Mouse (Mus musculus) heart, embryonic 14.5 days (tissue): Measurements from ENCODE around the gene N4bp3. TPM values are rescaled to one million over a fixed set of nuclear protein-coding genes. Genes with fewer than 3 reads are reported as not detected.
"Not testable (repeated sequence)": the region's sequence is repeated elsewhere in the genome, so short reads cannot be mapped to it uniquely, and the experiment has no call there.

Experiments used
- ATAC-seq: fragments of 200-750 bp; cut with Nextera tagmentation; 2 replicates; pipeline ENCODE4 v1.8.0; 2017; ENCODE audit warnings: low read depth, moderate TSS enrichment; ENCODE audit not compliant: insufficient number of reproducible peaks, insufficient read depth, low FRiP score
- H3K27ac ChIP-seq, 2 experiments: fragments of 200-500 bp in 1 of 2; fragments of 300-500 bp in 1 of 2; sonication (generic) in 1 of 2; replicated peaks in 1 of 2; 2 replicates each; pipeline ENCODE4 v1.5.1; 2012 to 2014; ENCODE audit warnings: low read depth in 2 of 2, low read length in 2 of 2, control low read depth in 1 of 2, mild to moderate bottlenecking in 1 of 2, mixed read lengths in 1 of 2; ENCODE audit not compliant: control insufficient read depth in 1 of 2, insufficient read depth in 1 of 2
- H3K27me3 ChIP-seq: fragments of 300-500 bp; sonication (generic); 2 replicates; pipeline ENCODE4 v1.6.1; 2014; ENCODE audit warnings: mild to moderate bottlenecking, low read length, control low read depth; ENCODE audit not compliant: control insufficient read depth, insufficient read depth
- H3K36me3 ChIP-seq: fragments of 300-500 bp; sonication (generic); 2 replicates; pipeline ENCODE4 v1.6.1; 2014; ENCODE audit warnings: mild to moderate bottlenecking, control low read depth, low read length, mixed read lengths; ENCODE audit not compliant: control insufficient read depth, insufficient read depth
- H3K4me1 ChIP-seq, 2 experiments: fragments of 200-500 bp in 1 of 2; fragments of 300-500 bp in 1 of 2; sonication (generic) in 1 of 2; 2 replicates each; pipeline ENCODE4 v1.6.1; 2012 to 2014; ENCODE audit warnings: low read length in 2 of 2, control low read depth in 1 of 2, mixed read lengths in 1 of 2; ENCODE audit not compliant: control insufficient read depth in 2 of 2, insufficient read depth in 2 of 2
- H3K4me2 ChIP-seq: fragments of 300-500 bp; sonication (generic); 2 replicates; pipeline ENCODE4 v1.6.1; 2014; ENCODE audit warnings: mild to moderate bottlenecking, low read length
- H3K4me3 ChIP-seq, 2 experiments: fragments of 200-500 bp in 1 of 2; fragments of 300-500 bp in 1 of 2; sonication (generic) in 1 of 2; 2 replicates each; pipeline ENCODE4 v1.5.1; 2012 to 2014; ENCODE audit warnings: low read length in 2 of 2, mild to moderate bottlenecking in 2 of 2, control low read depth in 1 of 2, low read depth in 1 of 2, moderate library complexity in 1 of 2; ENCODE audit not compliant: control insufficient read depth in 1 of 2, insufficient read depth in 1 of 2
- H3K9ac ChIP-seq: fragments of 300-500 bp; sonication (generic); 2 replicates; pipeline ENCODE4 v1.6.1; 2014; ENCODE audit warnings: mild to moderate bottlenecking, low read length
- H3K9me3 ChIP-seq: fragments of 300-500 bp; sonication (generic); 2 replicates; pipeline ENCODE4 v1.6.1; 2016; ENCODE audit warnings: low read length, control low read depth; ENCODE audit not compliant: control insufficient read depth
- WGBS: fragments of 180-500 bp; shearing (Covaris S2); extraction: QIAGEN DNeasy Blood & Tissue Kit; methylation state at CpG from one replicate; pipeline ENCODE4 v1.1.7; 2014; 5-methylcytosine and 5-hydroxymethylcytosine counted together
- polyA plus RNA-seq: library from polyadenylated mRNA; unstranded; fragments of >200 nt; fragmentation: Nextera tagmentation; extraction: Ambion mirVana; gene quantifications from 2 replicates; pipeline ENCODE4 v1.2.1, GENCODE M21; 2014

N4bp3 gene
- polyA plus RNA-seq, 1 experiment from 2014 or later, result 10.7 TPM

- no peaks in the 10 kb centered on the region for H3K9me3 ChIP-seq
- H3K36me3 ChIP-seq, result 0 out of 2 replicates have a peak, but pooled peaks cover 7% of the 10 kb centered on the region
- H3K4me3 ChIP-seq, result no peak overlapping the region; a peak in 1 of 4 replicates
- ATAC-seq, result no peak
- H3K4me1 ChIP-seq, result peaks cover 2 to 11% of the 10 kb centered on the region in 2 experiments; a peak in 3 of 4 replicates
- H3K27me3 ChIP-seq, result no peaks in the 10 kb centered on the region
- peak overlapping the region; percentile 2; the same call in 1 of the 2 replicates for H3K9ac ChIP-seq
- peak overlapping the region; percentile 41 to 44; a peak in 3 of 4 replicates for H3K27ac ChIP-seq
- WGBS, result 3% methylated on average over 17 of the region's 17 CpGs
- peak overlapping the region; percentile 54 for H3K4me2 ChIP-seq
Observed at GRCm38 (mm10) chr11:51637971-51638414, 12.6 kb downstream of the N4bp3 start.

GRCm38 (mm10) chr11:51636323-51636684 lies 14.3 kb downstream of the N4bp3 start:
- H3K27me3 ChIP-seq, result no peaks in the 10 kb centered on the region
- H3K9ac ChIP-seq, result peak overlapping the region; percentile 80
- peak overlapping the region; percentile 66 to 76 for H3K27ac ChIP-seq
- WGBS, result 2% methylated on average over 6 of the region's 6 CpGs
- no peaks in the 10 kb centered on the region for H3K9me3 ChIP-seq
- peaks cover 2 to 11% of the 10 kb centered on the region in 2 experiments; a peak in 3 of 4 replicates for H3K4me1 ChIP-seq
- peak overlapping the region; percentile 80 for H3K4me3 ChIP-seq
- ATAC-seq, result no peak
- 0 out of 2 replicates have a peak, but pooled peaks cover 3% of the 10 kb centered on the region for H3K36me3 ChIP-seq
- peak overlapping the region; percentile 82 for H3K4me2 ChIP-seq

DNA sequence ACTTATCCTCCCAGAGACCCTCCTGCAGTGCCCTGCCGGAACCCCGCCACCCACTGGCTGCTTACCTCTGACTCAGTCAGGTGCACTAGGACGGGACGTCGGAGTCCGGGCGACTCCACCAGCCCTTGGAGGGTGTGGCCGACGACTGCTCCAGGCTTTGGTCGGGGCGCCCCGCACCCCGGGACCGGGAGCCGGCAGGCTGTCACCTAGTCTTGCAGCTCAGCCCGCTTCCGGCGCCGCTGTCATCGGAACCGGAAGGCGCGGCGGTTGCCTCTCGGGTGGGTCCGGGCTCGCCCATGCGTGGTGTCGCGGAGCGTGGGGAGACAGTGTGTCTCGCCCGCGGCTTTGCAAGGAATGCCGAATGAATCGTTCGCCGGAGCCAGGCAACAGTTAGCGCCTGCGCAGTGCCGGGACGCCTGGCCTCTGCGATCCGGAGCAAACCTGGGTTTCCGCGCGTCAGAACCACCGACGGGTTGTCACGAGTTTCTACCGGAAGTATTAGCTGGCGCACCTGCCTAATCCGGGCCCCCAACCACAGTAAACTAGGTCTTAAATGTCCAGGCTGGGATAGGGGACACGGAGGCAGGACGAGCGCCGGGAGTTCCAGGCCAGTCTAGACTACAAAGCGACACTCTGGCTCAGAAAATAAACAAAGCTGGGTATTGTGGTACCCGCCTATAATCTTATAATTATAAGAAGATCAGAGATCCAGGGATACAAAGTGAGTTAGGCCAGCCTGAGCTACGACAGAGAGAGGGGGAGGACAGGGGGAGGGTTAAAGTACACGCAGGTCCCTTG lies 14.9 kb downstream of the N4bp3 start, which contains the start of gene Rmnd5b:
Gene Rmnd5b (minus strand): TSS at position 372 of the 798 bp plus-strand sequence.
- Histone ChIP-seq H3K9ac (peak within 1 kb of the TSS; percentile 80), H3K27me3 (no peaks in the 10 kb centered on the region), H3K36me3 (0 out of 2 replicates have a peak, but pooled peaks cover 3% of the 10 kb centered on the region), H3K4me1 (peaks cover 2 to 11% of the 10 kb centered on the region in 2 experiments; a peak in 3 of 4 replicates), H3K4me3 (peak within 1 kb of the TSS; percentile 80), H3K27ac (peak within 1 kb of the TSS; percentile 66 to 76), H3K9me3 (no peaks in the 10 kb centered on the region), H3K4me2 (peak within 1 kb of the TSS; percentile 82)
- WGBS, result under 1% methylated on average over 61 of the region's 61 CpGs
- ATAC-seq, result peak; percentile 72

DNA sequence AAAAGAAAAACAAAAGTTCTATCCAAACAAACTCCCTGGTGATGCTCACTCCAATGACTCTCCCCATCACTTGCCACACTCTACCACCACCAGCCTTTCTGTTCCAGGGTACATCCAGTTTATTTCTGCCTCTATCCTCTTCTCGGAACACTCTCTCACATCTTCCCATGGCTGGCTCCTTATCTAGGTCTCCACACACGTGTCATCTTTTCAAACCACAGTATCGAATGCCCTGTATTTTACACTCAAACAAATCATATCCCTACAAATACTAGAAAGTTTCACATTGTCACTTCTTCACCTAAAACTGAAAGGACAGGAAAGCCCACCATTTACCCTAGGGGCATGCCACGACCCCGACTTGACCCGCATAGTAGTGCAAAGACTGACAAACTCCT lies 15.5 kb downstream of the N4bp3 start:
- 0 out of 2 replicates have a peak, but pooled peaks cover 3% of the 10 kb centered on the region for H3K36me3 ChIP-seq
- peak overlapping the region; percentile 82 for H3K4me2 ChIP-seq
- peak overlapping the region in 1 of 2 experiments; percentile 76; a peak in 2 of 4 replicates for H3K27ac ChIP-seq
- ATAC-seq, result no peak
- H3K27me3 ChIP-seq, result no peaks in the 10 kb centered on the region
- peak overlapping the region; percentile 80 for H3K4me3 ChIP-seq
- H3K9ac ChIP-seq, result peak overlapping the region; percentile 80
- WGBS, result 8% methylated on average over 6 of the region's 6 CpGs
- H3K4me1 ChIP-seq, result peaks cover 2 to 11% of the 10 kb centered on the region in 2 experiments; a peak in 3 of 4 replicates
- H3K9me3 ChIP-seq, result no peaks in the 10 kb centered on the region

GRCm38 (mm10) chr11:51633721-51634120 lies 16.9 kb downstream of the N4bp3 start:
- peaks cover 11% of the 10 kb centered on the region for H3K36me3 ChIP-seq
- WGBS, result 84% methylated on average over 3 of the region's 3 CpGs
- H3K4me1 ChIP-seq, result peaks cover 2 to 11% of the 10 kb centered on the region in 2 experiments; a peak in 3 of 4 replicates
- H3K9ac ChIP-seq, result no peak overlapping the region
- no peak for ATAC-seq
- H3K4me3 ChIP-seq, result no peak overlapping the region
- H3K27ac ChIP-seq, result no peak overlapping the region
- no peaks in the 10 kb centered on the region for H3K27me3 ChIP-seq
- no peak overlapping the region for H3K4me2 ChIP-seq
- H3K9me3 ChIP-seq, result no peaks in the 10 kb centered on the region

DNA sequence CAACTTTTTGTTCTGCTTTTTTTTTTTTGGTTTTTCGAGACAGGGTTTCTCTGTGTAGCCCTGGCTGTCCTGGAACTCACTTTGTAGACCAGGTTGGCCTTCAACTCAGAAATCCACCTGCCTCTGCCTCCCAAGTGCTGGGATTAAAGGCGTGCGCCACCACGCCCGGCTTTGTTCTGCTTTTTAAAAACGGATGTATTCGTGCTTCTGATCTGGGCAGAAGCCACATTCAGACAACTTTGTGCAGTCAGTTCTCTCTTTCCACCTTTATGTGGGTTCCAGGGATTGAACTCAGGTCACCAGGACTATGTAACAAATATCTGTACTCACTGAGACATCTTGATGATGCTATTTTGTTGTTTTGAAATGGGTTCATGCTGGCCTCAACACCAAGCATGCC lies 17.4 kb downstream of the N4bp3 start:
- not testable (repeated sequence) for H3K9me3 ChIP-seq, H3K27me3 ChIP-seq, H3K27ac ChIP-seq, H3K9ac ChIP-seq, ATAC-seq, H3K4me2 ChIP-seq, H3K4me3 ChIP-seq
- Histone ChIP-seq H3K4me1 (peaks cover under 1 to 11% of the 10 kb centered on the region in 2 experiments; a peak in 3 of 4 replicates), H3K36me3 (peaks cover 16% of the 10 kb centered on the region)
- WGBS, result 92% methylated on average over 7 of the region's 7 CpGs

GRCm38 (mm10) chr11:51632130-51632753 lies 18.4 kb downstream of the N4bp3 start:
- Histone ChIP-seq H3K9ac (no peak overlapping the region), H3K9me3 (no peaks in the 10 kb centered on the region), H3K4me3 (no peak overlapping the region), H3K4me2 (no peak overlapping the region), H3K27me3 (no peaks in the 10 kb centered on the region), H3K4me1 (peaks cover 0 to 8% of the 10 kb centered on the region in 2 experiments; a peak in 1 of 4 replicates), H3K27ac (no peak overlapping the region), H3K36me3 (peaks cover 26% of the 10 kb centered on the region)
- no peak for ATAC-seq
- 85% methylated on average over 6 of the region's 6 CpGs for WGBS
